Mouse (Mus musculus): ENCODE data around the gene Dis3.
"Not testable (repeated sequence)": the region's sequence is repeated elsewhere in the genome, so short reads cannot be mapped to it uniquely, and the experiment has no call there.

Dis3 gene

DNA sequence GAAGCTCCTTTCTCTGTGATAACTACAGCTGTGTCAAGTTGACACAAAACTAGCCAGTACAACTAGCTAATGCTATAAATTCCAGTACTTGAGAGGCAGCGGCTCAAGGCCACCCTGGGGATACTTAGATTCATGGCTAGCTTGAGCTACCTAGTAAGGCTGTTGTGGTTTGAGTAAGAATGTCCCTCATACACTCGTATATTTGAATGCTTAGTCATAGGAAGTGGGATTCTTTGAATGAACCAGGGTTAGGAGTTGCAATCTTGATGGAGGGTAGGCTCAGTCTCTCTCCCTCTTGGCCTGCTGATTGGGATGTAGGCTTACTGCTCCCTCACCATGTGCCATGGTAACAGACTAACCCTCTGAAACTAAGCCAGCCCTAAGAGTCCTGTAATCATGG lies 36.5 kb downstream of the Dis3 start:
- no peak for DNase-seq (ENCODE audit: low spot score in 2 of 2)

GRCm38 (mm10) chr14:99060616-99061015 lies 39.0 kb downstream of the Dis3 start:
- DNase-seq (ENCODE audit: low spot score in 2 of 2), result peak in 1 of 2 experiments; percentile 23

- DNase-seq (ENCODE audit: low spot score in 2 of 2), result peak; percentile 30 to 43
Measured at GRCm38 (mm10) chr14:99058959-99059586, 40.5 kb downstream of the Dis3 start.

DNA sequence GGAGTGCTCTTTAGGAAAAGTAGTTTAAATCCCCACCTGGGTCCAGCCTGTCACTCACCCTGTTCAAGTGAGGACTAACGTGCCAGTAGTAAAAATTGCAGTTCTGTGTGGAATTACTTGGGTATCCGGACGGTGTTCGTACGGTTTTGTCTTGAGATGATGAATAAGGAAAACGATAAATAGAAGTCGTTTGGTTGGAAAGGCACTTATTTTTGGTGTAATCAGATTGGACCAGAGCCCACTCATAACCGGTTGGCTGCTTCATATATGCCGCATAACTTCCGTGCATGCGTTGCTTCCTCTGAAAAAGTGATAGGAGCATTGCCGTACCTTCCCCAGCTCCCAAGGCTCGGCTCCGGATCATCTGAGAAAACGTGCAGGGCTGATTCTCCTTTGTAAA lies 52.8 kb downstream of the Dis3 start:
- no peak for DNase-seq (ENCODE audit: low spot score in 2 of 2)

- peak; percentile 86 to 92 for DNase-seq (ENCODE audit: low spot score in 2 of 2)
Measured at GRCm38 (mm10) chr14:99046031-99046781, 53.4 kb downstream of the Dis3 start, which contains the start of the genes Mzt1 and Bora. TSS of gene Mzt1 (minus strand) at chr14:99046134. TSS of gene Bora (plus strand) at chr14:99046222.

DNA sequence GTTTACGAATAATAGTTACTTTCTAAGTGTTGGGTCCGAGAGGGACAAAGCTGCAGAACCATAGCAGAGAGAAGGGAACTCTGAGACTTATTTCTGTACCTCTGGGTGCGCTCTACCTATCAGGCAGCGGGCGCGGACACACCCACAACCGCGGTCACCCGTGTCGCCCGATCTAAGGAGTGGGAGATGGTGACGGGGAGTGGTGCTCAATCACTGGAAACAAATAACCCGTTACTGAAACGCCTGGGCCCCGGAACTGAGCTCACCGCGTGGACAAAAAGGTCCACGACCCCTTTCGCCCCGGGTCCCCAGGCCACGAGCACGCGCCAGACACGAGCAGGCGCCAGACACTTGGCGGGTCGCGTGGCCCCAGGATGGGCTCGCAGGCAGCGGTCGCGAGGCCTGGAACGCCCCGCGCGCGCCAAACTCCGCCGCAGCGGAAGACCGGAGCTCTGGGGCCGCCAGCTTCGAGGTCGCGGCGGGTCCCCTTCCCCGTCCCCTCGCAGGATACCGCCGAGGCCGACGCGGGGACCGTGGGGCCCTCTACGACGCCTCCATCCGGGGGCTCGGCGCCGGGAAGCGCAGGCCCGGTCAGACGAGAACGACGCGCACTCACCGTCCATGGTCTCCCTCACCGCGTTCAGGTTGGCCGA lies 54.1 kb downstream of the Dis3 start:
- no peak for DNase-seq (ENCODE audit: low spot score in 2 of 2)

GRCm38 (mm10) chr14:99044718-99045117 lies 54.9 kb downstream of the Dis3 start:
- DNase-seq (ENCODE audit: low spot score in 2 of 2), result no peak

DNA sequence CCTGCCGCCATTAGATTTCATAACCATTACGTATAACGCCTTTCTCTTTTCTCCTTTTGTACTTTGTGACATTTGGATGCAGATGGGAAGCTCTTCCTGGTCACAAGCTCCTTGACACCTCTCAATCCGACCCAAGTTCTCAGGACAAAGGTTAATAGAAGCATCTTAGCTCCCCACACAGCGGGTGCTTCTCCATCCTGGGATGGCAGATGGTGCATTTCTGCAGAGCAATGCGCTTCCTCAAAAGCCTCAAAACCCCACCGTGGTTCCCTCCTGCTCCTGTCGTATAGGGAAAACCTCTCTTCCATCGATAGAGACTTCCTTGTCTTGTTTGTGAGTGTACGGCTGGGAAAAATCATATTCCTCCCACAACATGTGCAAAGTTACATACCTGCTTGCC lies 55.5 kb downstream of the Dis3 start:
- no peak for DNase-seq (ENCODE audit: low spot score in 2 of 2)

DNA sequence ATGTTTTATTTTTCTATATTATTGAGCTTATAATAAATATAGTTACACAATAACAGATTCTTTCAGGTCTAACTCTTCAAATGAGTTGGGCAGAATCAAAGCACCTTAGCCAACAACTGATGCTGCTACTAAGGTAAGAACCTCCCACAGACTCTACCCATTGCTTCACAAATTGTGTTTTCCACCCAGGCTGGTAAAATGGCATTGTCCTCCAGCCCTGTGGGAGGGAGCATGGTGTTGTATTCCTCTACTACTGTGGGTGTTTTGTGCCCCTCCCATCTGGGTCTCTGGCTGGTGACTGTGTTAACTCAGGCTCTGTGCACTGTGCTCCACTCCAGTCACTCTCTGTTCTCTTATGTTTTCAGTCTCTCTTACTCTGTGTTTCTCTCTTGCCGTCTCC lies 56.1 kb downstream of the Dis3 start:
- DNase-seq (ENCODE audit: low spot score in 2 of 2), result no peak

DNA sequence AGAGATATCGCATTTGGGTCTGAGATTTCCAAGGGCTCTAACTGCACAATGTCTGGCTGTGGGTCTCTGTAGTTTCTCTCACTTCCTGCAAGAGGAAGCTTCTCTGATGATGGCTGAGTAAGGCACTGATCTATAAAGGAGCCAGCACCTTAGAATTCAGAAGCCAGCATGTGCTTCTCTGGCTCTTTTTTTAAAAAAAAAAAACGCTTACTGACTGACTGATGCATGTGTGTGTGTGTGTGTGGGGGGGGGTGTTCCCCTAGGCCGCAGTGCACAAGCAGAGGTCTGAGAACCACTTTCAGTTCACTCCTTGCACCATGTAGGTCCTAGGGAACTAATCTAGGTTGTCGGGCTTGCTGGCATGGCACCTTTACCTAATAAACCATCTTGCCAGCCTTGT lies 58.2 kb downstream of the Dis3 start:
- no peak for DNase-seq (ENCODE audit: low spot score in 2 of 2)

DNA sequence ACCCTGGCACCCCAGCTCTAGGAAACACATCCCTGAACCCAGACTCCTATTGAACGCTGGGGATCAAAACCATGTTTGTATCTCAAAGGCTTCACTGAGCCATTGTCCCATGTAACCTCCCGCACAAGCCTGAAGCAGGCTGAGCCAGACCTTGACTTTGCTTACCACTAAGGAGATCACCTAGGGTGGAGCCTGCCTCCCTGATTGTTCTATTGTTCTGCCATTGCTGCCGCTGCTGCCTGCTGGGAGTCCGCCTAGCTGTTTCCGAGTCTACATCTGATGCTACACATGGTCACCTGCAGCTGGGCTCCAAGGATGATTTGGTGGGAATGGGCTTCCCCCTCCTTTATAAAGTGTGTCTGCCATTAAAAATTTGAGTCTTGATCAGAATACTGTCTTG lies 60.3 kb downstream of the Dis3 start:
- DNase-seq (ENCODE audit: low spot score in 2 of 2), result not testable (repeated sequence)

DNA sequence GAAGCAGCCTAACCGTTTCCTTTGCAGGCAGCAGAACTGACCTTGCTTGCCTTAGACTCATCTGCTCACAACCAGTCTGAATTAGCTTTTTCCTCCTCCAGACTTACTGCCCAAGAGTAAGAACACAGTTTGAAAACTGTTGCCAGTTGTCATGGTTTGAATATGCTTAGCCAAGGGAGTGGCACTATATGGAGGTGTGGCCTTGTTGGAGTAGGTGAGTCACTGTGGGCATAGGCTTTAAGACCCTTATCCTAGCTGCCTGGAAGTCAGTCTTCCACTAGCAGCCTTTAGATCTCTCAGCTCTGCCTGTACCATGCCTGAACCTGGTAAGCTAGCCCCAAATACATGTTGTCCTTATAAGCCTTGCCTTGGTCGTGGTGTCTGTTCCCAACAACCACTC lies 61.9 kb downstream of the Dis3 start:
- DNase-seq (ENCODE audit: low spot score in 2 of 2), result no peak

DNA sequence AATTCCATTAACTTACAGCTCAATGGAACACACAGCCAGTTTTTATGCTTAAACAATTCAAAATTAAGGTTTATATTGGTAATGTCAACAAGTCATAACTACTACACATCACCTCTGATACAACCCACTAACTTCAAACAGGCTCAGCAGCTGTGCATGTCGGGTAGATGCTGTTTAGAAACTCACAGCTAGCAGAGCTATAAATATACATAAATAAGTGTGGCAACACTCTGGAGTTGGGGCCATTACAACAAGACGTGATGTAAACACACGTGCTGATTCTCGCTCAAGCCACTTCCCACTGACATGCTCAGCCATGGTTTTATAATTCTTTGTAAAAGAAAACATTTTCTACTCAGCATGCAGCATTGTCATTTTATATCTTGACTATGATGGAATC lies 63.5 kb downstream of the Dis3 start:
- DNase-seq (ENCODE audit: low spot score in 2 of 2), result no peak

DNA sequence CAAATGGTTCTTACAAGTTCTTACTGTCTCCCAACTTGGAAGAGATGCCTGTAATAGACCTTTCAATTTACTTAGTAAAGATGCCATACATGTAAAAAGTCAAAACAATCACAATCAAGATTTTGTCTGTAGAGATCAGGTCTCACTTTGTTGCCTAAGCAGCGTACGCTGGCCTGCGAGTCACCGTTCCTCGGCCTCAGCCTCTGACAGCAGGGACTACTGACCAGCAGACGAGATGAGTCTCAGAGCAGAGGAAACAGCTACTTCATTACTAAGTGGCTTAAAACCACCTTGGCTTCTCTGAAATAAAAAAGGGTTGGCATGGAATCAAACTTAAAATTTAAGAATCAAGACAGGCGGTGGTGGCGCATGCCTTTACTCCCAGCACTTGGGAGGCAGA lies 64.7 kb downstream of the Dis3 start:
- DNase-seq (ENCODE audit: low spot score in 2 of 2), result not testable (repeated sequence)

GRCm38 (mm10) chr14:99032596-99032995 lies 67.0 kb downstream of the Dis3 start:
- DNase-seq (ENCODE audit: low spot score in 2 of 2), result no peak

DNA sequence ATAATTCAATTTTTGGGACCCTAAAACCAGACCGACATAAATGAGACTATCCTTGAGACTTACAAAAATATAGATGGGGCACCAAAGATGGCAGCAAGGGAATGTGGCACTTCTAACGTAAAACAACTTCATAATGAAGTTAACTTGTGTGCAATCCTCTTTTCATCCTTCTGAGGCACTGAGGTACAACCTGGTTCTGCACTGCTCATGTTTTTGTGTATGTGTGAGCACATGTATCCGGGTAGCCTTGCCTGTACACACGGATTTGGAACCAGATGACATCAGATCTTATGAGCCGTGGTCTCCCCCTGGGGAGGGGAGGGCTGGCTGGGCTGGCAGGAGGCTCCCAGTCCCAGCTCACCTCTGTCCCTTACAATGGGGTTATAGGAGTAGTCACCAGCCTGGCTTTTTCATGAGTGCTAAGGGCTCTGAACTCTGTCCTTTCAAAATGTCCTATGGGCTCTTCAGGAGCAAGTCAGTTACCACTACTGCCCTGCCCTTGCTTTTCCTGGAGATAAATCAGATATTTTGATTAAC lies 68.2 kb downstream of the Dis3 start:
- DNase-seq (ENCODE audit: low spot score in 2 of 2), result no peak

GRCm38 (mm10) chr14:99029987-99030386 lies 69.6 kb downstream of the Dis3 start:
- no peak for DNase-seq (ENCODE audit: low spot score in 2 of 2)
